Mouse (Mus musculus) spleen, adult 2 months (tissue): ENCODE data around the gene Prkca.

Experiments
- CTCF ChIP-seq: fragments of 200-500 bp; IDR thresholded peaks from 2 replicates; pipeline ENCODE4 v1.5.1; 2011; ENCODE audit warnings: mild to moderate bottlenecking, inconsistent platforms; ENCODE audit not compliant: insufficient read depth, insufficient read length, insufficient replicate concordance; ENCODE audit errors: extremely low read depth
- POLR2A ChIP-seq: fragments of 200-500 bp; IDR thresholded peaks from 2 replicates; pipeline ENCODE4 v1.6.1; 2011; ENCODE audit warnings: low read depth, low read length, inconsistent platforms

GRCm38 (mm10) chr11:108299913-108300312, 43.8 kb downstream of the Prkca start:
- TF ChIP-seq CTCF (no peak), POLR2A (no peak)
